Mouse (Mus musculus): Measurements from ENCODE around the gene Arfgap3. TPM values are rescaled to one million over a fixed set of nuclear protein-coding genes. Genes with fewer than 3 reads are reported as not detected.
"Not testable (repeated sequence)": the region's sequence is repeated elsewhere in the genome, so short reads cannot be mapped to it uniquely, and the experiment has no call there.

Arfgap3 gene
- polyA plus RNA-seq (2017; shearing (Covaris generic)): 10 to 100 TPM; 11.7 to 14.1 (median 13.4) TPM

- peak; percentile 91 for ATAC-seq
Observed at GRCm38 (mm10) chr15:83349954-83350711, at the start of gene Arfgap3. TSS of gene Arfgap3 (minus strand) at chr15:83350247.

DNA sequence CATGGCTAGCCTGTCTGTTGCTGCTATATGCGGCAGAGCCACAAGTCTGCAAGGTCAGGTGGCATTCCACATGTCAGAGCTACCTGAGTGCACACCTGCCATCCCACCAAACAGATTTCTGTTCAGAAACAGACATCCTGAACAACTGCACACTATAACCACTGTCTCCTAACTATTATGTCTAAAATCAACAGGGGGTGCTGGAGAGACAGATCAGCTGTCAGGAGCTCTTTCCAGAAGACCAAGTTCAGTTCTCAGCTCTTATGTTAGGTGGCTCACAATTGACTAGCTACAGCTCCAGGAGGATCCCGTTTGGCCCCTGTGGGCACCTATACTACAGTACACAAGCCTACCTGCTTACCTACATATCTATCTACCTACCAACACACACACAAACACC is 42.7 kb upstream of the Arfgap3 start:
- ATAC-seq: no peak

DNA sequence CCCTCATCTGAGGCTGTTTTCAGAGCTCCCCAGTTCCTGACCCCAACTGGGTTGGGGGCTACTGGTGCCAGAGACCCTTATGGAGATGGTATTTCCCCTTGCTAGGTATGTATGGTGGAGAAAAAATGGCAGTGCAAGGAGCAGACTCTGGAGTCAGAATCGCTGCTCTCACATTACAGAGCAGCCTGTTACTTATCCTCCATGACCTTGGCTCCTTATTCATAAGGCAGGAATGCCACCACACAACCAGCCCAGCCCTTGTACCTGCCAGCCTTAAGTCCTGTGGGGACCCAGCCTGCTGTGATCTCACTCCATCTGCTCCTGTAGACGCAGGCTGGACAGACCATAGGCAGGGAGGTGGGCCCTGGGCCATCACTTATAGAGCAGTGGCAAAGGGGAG is 37.9 kb upstream of the Arfgap3 start:
- no peak for ATAC-seq

DNA sequence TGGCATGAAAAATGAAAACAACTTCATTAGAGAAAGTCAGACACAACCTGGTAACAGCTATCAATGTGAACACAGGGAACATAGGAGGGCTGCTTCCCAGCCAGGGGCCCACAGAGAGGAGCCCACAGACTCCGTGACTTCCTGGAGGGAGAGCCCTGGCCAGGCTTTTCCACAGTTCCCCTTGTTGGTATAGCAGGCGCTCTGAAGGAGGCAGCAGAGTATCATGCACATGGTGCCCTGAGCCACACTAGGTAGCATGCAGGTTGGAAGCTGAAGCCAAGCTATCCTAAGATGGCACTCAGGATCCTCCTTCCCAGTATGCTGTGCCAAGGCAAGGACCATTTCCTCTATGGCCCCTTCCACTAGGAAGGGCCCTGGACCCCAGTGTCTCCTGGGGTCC is 33.6 kb upstream of the Arfgap3 start:
- no peak for ATAC-seq

DNA sequence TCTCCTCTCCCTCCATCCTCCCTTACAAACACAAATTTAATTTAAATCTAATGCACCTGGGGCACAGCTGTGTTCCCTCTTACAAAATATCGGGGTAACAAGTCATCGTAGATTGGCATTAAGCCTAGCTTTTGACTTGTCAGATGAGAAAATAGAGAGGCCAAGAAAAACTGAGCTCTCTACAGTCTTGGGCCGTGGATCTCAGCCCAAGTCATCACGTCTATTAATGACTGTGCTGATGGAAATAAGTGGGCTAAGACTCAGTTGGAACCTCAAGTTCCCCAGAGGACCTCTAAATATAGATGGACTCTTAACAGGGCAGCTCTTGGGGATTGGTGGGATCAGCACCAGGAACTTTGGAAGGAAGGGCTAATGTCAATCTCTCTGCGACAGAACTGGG is 33.1 kb upstream of the Arfgap3 start:
- ATAC-seq: no peak

- no peak for ATAC-seq
Observed at GRCm38 (mm10) chr15:83382467-83382866, 32.4 kb upstream of the Arfgap3 start.

- no peak for ATAC-seq
Observed at GRCm38 (mm10) chr15:83377153-83377552, 27.1 kb upstream of the Arfgap3 start.

DNA sequence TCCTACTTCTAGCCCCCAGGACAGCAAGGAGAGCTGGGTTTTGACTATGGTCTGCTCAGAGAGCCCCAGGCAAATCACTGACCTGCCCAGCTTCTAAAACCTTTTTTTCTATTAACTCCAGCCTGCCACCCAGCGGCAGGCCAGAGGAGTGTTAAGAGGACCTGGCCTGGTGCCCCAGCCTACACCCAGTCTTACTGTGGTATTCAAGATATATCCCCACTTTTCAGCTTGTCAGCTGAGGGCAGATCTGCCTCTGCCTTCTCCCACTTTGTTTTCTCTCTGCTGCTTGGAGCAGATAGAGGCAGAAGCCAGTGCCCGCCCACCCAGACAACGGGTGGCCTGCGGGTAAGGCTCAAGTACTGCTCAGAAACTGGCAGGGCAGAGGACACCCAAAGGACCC is 25.1 kb upstream of the Arfgap3 start:
- no peak for ATAC-seq

- ATAC-seq: no peak
Observed at GRCm38 (mm10) chr15:83374076-83374475, 24.0 kb upstream of the Arfgap3 start.

DNA sequence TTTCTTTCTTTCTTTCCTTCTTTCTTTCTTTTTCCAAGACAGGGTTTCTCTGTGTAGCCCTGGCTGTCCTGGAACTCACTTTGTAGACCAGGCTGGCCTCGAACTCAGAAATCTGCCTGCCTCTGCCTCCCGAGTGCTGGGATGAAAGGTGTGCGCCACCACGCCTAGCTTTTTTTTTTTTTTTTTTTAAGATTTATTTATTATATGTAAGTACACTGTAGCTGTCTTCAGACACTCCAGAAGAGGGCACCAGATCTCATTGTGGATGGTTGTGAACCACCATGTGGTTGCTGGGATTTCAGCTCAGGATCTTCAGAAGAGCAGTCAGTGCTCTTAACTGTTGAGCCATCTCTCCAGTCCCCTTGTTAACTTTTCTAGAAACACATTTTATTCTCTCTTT is 18.7 kb upstream of the Arfgap3 start:
- not testable (repeated sequence) for ATAC-seq

- ATAC-seq: no peak
Observed at GRCm38 (mm10) chr15:83368261-83368660, 18.2 kb upstream of the Arfgap3 start.

GRCm38 (mm10) chr15:83366933-83367552 is 17.0 kb upstream of the Arfgap3 start:
- ATAC-seq: peak; percentile 86

DNA sequence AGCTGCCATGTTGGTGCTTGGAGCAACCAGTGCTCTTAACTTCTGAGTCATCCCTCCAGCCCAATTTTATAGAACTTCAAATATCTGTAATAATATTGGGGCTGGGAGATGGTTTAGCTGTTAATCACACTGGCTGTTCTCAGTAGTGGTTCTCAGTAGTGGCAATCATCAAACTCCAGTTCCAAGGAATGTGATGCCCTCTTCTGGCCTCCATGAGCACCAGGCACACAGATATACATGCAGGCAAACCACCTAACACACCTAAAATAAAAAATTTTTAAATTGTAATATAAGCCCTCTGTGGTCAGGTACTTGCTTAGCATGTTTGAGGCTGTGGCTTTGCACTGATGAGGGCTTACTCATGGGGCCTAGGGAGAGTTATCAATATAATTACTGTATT is 15.7 kb upstream of the Arfgap3 start:
- no peak for ATAC-seq

- no peak for ATAC-seq
Observed at GRCm38 (mm10) chr15:83364194-83364593, 14.1 kb upstream of the Arfgap3 start.

GRCm38 (mm10) chr15:83362813-83363212 is 12.8 kb upstream of the Arfgap3 start:
- not testable (repeated sequence) for ATAC-seq

DNA sequence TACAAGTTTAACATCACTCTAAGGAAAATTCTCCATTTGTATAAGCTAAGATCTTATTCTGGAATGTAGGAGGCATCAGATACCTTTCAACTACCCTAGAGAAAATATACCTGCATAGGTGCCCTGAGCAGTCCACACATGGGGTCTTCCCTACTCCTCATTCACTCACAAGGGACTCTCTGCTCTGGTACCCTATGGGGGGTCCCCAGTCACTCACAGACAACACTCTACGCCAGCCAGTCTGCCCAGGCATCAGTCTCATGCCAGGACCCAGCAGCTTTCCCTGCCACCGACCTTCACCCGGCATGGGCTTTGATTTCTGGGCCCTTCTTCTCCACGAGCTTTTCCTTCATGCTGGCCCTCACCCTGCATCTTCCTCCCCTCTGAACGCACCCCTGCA is 10.9 kb upstream of the Arfgap3 start:
- ATAC-seq: not testable (repeated sequence)

- no peak for ATAC-seq
Observed at GRCm38 (mm10) chr15:83360140-83360539, 10.1 kb upstream of the Arfgap3 start.

DNA sequence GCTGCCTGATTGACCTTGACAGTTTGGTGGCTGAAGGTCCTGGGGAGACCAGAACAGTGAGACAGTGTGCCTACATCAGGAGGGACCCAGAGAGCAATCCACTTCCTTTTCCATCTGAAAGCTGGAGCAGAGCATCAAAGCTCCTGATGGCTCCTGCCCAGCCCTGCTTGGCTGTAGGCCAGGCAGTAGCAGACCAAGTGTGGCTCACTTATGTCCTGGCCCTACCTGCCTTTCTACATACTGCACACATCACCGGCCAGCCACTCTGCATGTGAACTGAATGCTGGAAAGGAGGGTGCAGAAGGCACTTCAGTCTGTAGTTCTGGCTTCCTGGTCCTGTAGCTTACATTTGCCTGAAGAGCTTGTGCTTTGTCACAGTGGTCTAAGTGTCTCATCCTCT is 8.4 kb upstream of the Arfgap3 start:
- ATAC-seq: no peak

DNA sequence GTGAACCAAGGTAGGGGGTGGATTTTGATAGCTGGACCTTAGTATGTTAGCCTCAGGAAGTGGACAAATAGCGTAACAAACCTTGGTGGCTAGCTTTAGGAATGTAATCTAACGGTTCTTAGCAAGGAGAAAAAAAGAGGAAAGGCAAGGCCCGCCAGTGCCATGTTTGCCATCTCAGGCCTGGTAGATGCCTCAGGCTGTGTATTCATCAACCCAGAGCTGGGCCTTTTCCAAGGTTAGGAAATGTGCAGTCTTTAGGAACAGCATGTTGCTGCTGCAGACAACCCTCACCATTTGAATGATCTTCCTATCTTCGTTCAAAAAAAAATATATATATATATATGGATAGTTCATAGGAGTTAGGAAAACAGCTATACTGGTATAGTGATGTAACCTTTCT is 1.5 kb upstream of the Arfgap3 start:
- no peak for ATAC-seq

DNA sequence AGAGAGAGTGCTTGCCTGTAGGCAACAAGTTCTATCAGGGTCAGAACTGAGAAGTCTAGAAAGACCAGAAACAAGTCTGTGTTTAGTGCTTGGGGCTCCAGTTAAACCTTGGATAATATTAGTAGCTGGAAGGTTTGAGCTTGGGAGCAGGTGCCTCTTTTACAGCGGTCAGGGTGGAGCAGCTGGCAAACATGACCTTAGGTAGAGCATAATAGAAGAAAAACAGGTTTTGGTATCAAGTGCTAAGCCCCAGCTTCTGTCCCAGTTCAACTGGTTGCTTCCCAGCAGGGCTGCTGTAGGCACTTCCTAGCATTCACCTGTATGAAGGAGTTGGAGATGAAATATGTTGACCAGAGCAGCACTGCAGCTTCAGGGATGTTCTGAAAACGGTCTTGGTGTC is 812 bp upstream of the Arfgap3 start:
- no peak for ATAC-seq

DNA sequence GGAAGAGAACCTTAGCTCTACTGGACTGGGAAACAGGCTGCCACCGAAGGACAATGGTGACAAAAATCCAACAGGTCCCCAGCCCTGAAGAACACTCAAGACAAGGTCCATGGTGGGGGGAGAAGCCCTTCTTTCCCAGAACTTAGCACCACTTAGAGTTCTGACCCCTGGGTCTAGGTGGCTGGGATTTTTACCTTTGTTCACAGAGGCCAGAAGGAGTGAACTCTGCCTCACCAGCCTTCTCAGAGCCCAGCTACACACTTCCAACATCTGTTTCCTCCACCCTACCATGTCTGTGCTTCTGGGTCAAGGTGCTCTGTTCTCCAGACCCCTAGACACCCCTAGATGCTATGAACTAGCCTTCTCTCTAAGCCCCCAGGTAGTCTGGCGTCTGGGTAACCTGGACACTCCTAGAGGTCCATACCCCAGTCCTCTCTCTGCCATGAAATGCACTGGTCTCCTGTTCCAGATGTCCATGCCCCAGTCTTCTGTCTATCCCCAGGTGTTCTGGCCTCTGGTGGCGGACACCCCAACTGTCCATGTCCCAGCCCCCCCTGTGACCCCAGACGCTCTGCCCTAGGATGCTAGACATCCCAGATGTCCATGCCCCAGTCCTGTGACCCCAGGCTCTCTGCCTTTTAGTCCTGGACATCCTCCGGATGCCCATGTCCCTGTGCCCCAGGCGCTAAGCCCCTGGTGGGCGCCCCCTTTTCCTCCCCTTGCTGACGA is 658 bp downstream of the Arfgap3 start:
- no peak for ATAC-seq

DNA sequence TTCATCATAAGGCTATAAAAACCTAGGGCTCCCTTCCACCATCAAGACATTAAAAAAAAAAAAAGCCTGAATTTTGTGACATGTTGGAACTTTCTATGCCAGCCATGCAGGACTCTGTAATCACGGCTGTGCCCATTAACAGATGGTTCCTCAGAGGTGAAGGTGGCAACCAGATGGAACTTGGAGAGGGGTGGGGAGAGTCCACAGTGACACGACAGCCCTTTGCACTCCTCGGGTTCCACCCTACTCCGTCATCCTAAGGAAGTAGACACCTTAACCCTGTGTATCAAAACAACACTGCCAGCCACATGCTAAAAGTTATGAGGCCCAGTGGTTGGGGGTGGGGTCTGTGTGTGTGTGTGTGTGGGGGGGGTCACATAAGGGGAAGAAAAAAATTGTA is 1.3 kb downstream of the Arfgap3 start:
- ATAC-seq: no peak

DNA sequence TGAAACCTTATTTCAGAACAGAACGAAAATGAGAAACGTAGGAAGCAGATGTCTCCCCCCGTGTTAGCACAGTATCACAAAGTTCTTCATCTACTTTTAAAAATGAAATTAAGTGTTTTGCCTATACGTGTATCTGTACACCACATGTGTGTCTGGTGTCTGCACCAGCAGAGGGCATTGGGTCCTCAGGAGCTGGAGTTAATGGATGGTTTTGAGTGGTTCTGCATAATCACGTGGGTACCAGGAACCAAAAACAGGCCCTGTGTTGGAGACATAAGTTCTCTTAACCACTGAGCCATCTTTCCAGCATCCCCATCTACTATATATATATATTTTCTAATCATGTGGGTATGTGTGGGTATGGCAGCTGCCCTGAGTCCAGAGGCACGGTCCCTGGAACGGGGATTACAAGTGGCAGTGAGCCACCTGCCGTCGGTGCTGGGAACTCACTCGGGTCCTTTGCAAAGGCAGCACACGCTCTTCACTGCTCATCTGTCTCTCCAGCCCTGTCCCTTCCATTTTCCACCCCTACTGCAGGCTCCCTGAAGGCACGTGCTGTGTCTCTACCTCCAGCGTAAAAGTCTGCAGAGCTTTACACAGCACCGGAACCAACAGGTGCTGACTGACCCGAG is 4.0 kb downstream of the Arfgap3 start:
- ATAC-seq: no peak
